Mouse (Mus musculus): ENCODE results near the gene Cd164l2.

DNA sequence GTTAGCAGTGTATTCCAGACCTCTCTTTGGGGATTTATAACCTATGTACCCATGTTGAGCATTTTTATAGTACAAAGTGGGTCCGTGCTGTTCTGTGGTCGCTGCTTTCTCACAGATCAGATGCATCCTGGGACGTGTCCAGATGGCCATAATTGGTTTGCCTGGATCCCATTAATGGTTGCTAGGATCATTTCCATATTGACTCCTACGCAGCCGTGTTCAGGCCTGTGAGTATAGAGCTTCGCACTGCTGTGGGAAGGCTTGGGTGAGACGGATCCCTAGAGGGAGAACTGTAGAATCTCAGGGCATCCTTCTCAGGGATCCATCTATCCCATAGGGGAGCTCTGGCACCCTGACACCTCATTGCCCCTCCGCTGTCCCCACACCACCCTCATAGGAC lies 17.7 kb downstream of the Cd164l2 start:
- TF ChIP-seq CTCF (IDR thresholded peaks at IDR 0.05; ENCODE audit: borderline replicate concordance, extremely low read depth, insufficient read depth, insufficient read length) (no peak), POLR2A (IDR thresholded peaks at IDR 0.05; ENCODE audit: borderline replicate concordance, extremely low read depth, insufficient read depth, insufficient read length, poor library complexity, severe bottlenecking) (no peak)
